Mouse (Mus musculus): ENCODE results near the gene Paqr5.

Gene Paqr5

GRCm38 (mm10) chr9:61907621-61908295 is 118.9 kb downstream of the Paqr5 start:
- DNase-seq = no peak

- DNase-seq = no peak
These were observed 119.7 kb downstream of the Paqr5 start for GRCm38 (mm10) chr9:61906912-61907311.

GRCm38 (mm10) chr9:61905576-61905975 is 121.1 kb downstream of the Paqr5 start:
- no peak for DNase-seq

- DNase-seq = no peak
These were observed 122.5 kb downstream of the Paqr5 start for GRCm38 (mm10) chr9:61904201-61904600.

All from cerebellum, adult 11 months (tissue).